Mouse (Mus musculus) MEL (cell line): ENCODE measurements at regions not wholly inside any gene's neighbourhood (a gene's known extent, or its start where the extent isn't known, plus 50 kb on each side); places are given as distances from the start of the nearest gene placed in this dataset.

Experiments used
- CHD2 ChIP-seq: IDR thresholded peaks from 2 replicates; pipeline ENCODE4 v1.6.1; 2011; ENCODE audit warnings: low read length, improper control_type of control experiment
- CTCF ChIP-seq, 3 experiments: IDR thresholded peaks in 2 of 3; conservative IDR thresholded peaks in 1 of 3; 2 replicates each; pipeline ENCODE4 v1.5.1; 2011 to 2012; ENCODE audit warnings: low read length in 3 of 3, low read depth in 2 of 3, mild to moderate bottlenecking in 2 of 3, improper control_type of control experiment in 1 of 3, inconsistent platforms in 1 of 3, mixed read lengths in 1 of 3, moderate library complexity in 1 of 3; ENCODE audit not compliant: control insufficient read depth in 1 of 3, insufficient read depth in 1 of 3, poor library complexity in 1 of 3, severe bottlenecking in 1 of 3
- KAT2A ChIP-seq: conservative IDR thresholded peaks from 2 replicates; pipeline ENCODE4 v1.6.1; 2012; ENCODE audit warnings: low read depth, low read length, improper control_type of control experiment, inconsistent platforms
- MAZ ChIP-seq: IDR thresholded peaks from 2 replicates; pipeline ENCODE4 v1.6.1; 2012; ENCODE audit warnings: low read depth, mild to moderate bottlenecking, inconsistent platforms, low read length, improper control_type of control experiment
- POLR2A ChIP-seq, 2 experiments: IDR thresholded peaks; 2 replicates each; pipeline ENCODE4 v1.6.1; 2011 to 2012; ENCODE audit warnings: low read length in 2 of 2, mild to moderate bottlenecking in 2 of 2, control low read depth in 1 of 2, improper control_type of control experiment in 1 of 2, low read depth in 1 of 2, moderate library complexity in 1 of 2; ENCODE audit not compliant: control insufficient read depth in 1 of 2, insufficient read depth in 1 of 2, poor library complexity in 1 of 2
- POLR2AphosphoS2 ChIP-seq: IDR thresholded peaks from 2 replicates; pipeline ENCODE4 v1.6.1; 2011; ENCODE audit warnings: low read length, improper control_type of control experiment
- UBTF ChIP-seq: IDR thresholded peaks from 2 replicates; pipeline ENCODE4 v1.6.1; 2012; ENCODE audit warnings: low read depth, mild to moderate bottlenecking, inconsistent platforms, low read length, improper control_type of control experiment, moderate library complexity, borderline replicate concordance; ENCODE audit not compliant: insufficient read depth
- USF1 ChIP-seq: IDR thresholded peaks from 2 replicates; pipeline ENCODE4 v1.6.1; 2014; ENCODE audit warnings: low read depth, mild to moderate bottlenecking, inconsistent platforms, low read length, improper control_type of control experiment, moderate library complexity

- TF ChIP-seq CHD2 (no peak), UBTF (no peak), USF1 (no peak), MAZ (no peak), POLR2AphosphoS2 (no peak), KAT2A (no peak), POLR2A (IDR thresholded peaks at IDR 0.05; ENCODE audit: control insufficient read depth in 1 of 2, insufficient read depth in 1 of 2, low read depth in 1 of 2, low read length in 2 of 2, poor library complexity in 1 of 2) (no peak), CTCF (IDR thresholded peaks at IDR 0.05 in 2 of 3, conservative IDR thresholded peaks at IDR 0.05 in 1 of 3; ENCODE audit: control insufficient read depth in 1 of 3, insufficient read depth in 1 of 3, low read depth in 2 of 3, low read length in 3 of 3, poor library complexity in 1 of 3, severe bottlenecking in 1 of 3) (no peak)
Measured at GRCm38 (mm10) chr3:39966390-39966789, 564.7 kb upstream of the Intu start.
